Mouse (Mus musculus) intestine, embryonic 15.5 days (tissue): ENCODE data around the gene Srsf3. TPM values are rescaled to one million over a fixed set of nuclear protein-coding genes. Genes with fewer than 3 reads are reported as not detected.
"Not testable (repeated sequence)": the region's sequence is repeated elsewhere in the genome, so short reads cannot be mapped to it uniquely, and the experiment has no call there.

Experiments used
- ATAC-seq: fragments of 200-750 bp; cut with Nextera tagmentation; 2 replicates; pipeline ENCODE4 v1.8.0; 2017; ENCODE audit warnings: moderate TSS enrichment, moderate library complexity
- H3K27ac ChIP-seq: fragments of 300-500 bp; sonication (generic); 2 replicates; pipeline ENCODE4 v1.5.1; 2015; ENCODE audit warnings: mild to moderate bottlenecking, inconsistent platforms
- H3K27me3 ChIP-seq: fragments of 300-500 bp; sonication (generic); replicated peaks from 2 replicates; pipeline ENCODE4 v1.6.1; 2015; ENCODE audit warnings: inconsistent platforms
- H3K36me3 ChIP-seq: fragments of 300-500 bp; sonication (generic); 2 replicates; pipeline ENCODE4 v1.6.1; 2015; ENCODE audit warnings: inconsistent platforms
- H3K4me1 ChIP-seq: fragments of 300-500 bp; sonication (generic); replicated peaks from 2 replicates; pipeline ENCODE4 v1.6.1; 2015; ENCODE audit warnings: inconsistent platforms
- H3K4me2 ChIP-seq: fragments of 300-500 bp; sonication (generic); replicated peaks from 2 replicates; pipeline ENCODE4 v1.6.1; 2015; ENCODE audit warnings: mild to moderate bottlenecking, inconsistent platforms
- H3K4me3 ChIP-seq: fragments of 300-500 bp; sonication (generic); replicated peaks from 2 replicates; pipeline ENCODE4 v1.5.1; 2015; ENCODE audit warnings: inconsistent platforms
- H3K9ac ChIP-seq: fragments of 300-500 bp; sonication (generic); 2 replicates; pipeline ENCODE4 v1.6.1; 2015; ENCODE audit warnings: inconsistent platforms
- H3K9me3 ChIP-seq: fragments of 300-500 bp; sonication (generic); 2 replicates; pipeline ENCODE4 v1.6.1; 2016; ENCODE audit warnings: inconsistent platforms
- WGBS: fragments of 180-500 bp; shearing (Covaris S2); methylation state at CpG from one replicate; pipeline ENCODE4 v1.1.7; 2015; 5-methylcytosine and 5-hydroxymethylcytosine counted together
- polyA plus RNA-seq: library from polyadenylated mRNA; unstranded; fragments of >200 nt; fragmentation: Nextera tagmentation; extraction: Ambion mirVana; gene quantifications from 2 replicates; pipeline ENCODE4 v1.2.1, GENCODE M21; 2015

Gene Srsf3
- polyA plus RNA-seq, result 485 and 544 TPM in 2 replicates

- ATAC-seq, result peak; percentile 99
- under 1% methylated on average over 77 of the region's 77 CpGs for WGBS
- H3K4me2 ChIP-seq, result peak within 1 kb of the TSS; percentile 84
These were observed at the start of gene Srsf3 for GRCm38 (mm10) chr17:29032274-29033069. TSS of gene Srsf3 (plus strand) at chr17:29032628.

GRCm38 (mm10) chr17:28984724-28985420, 47.6 kb upstream of the Srsf3 start:
- no peak overlapping the region for H3K9ac ChIP-seq
- peaks cover 35% of the 10 kb centered on the region for H3K36me3 ChIP-seq
- H3K4me3 ChIP-seq, result no peak overlapping the region
- H3K27ac ChIP-seq, result no peak overlapping the region
- 90% methylated on average over 1 of the region's 1 CpGs for WGBS
- ATAC-seq, result no peak
- H3K27me3 ChIP-seq, result no peaks in the 10 kb centered on the region
- H3K9me3 ChIP-seq, result no peaks in the 10 kb centered on the region
- no peaks in the 10 kb centered on the region for H3K4me1 ChIP-seq
- no peak overlapping the region for H3K4me2 ChIP-seq

More at GRCm38 (mm10) chr17:29032274-29033069, at the start of gene Srsf3:
- H3K36me3 ChIP-seq, result peaks cover 11% of the 10 kb centered on the region
- peaks cover 6% of the 10 kb centered on the region; the same call in 1 of the 2 replicates for H3K4me1 ChIP-seq
- H3K4me3 ChIP-seq, result peak within 1 kb of the TSS; percentile 63
- H3K27ac ChIP-seq, result peak within 1 kb of the TSS; percentile 98
- no peaks in the 10 kb centered on the region for H3K27me3 ChIP-seq
- H3K9ac ChIP-seq, result peak within 1 kb of the TSS; percentile 89
- no peaks in the 10 kb centered on the region for H3K9me3 ChIP-seq

- Histone ChIP-seq H3K4me3 (no peak overlapping the region), H3K4me1 (no peaks in the 10 kb centered on the region), H3K9ac (no peak overlapping the region), H3K9me3 (no peaks in the 10 kb centered on the region), H3K4me2 (no peak overlapping the region), H3K36me3 (peaks cover 27% of the 10 kb centered on the region), H3K27ac (no peak overlapping the region), H3K27me3 (no peaks in the 10 kb centered on the region)
- ATAC-seq, result no peak
These were observed 45.6 kb upstream of the Srsf3 start for GRCm38 (mm10) chr17:28986833-28987232.

GRCm38 (mm10) chr17:28987713-28988112, 44.7 kb upstream of the Srsf3 start:
- Histone ChIP-seq H3K27me3 (no peaks in the 10 kb centered on the region), H3K4me2 (no peak overlapping the region), H3K36me3 (peaks cover 27% of the 10 kb centered on the region), H3K27ac (no peak overlapping the region), H3K4me3 (no peak overlapping the region), H3K9ac (no peak overlapping the region), H3K9me3 (no peaks in the 10 kb centered on the region), H3K4me1 (no peaks in the 10 kb centered on the region)
- 68% methylated on average over 4 of the region's 4 CpGs for WGBS
- ATAC-seq, result no peak

GRCm38 (mm10) chr17:28988291-28988690, 44.1 kb upstream of the Srsf3 start:
- ATAC-seq, result no peak
- H3K9ac ChIP-seq, result no peak overlapping the region
- H3K27ac ChIP-seq, result no peak overlapping the region
- H3K27me3 ChIP-seq, result no peaks in the 10 kb centered on the region
- no peaks in the 10 kb centered on the region for H3K9me3 ChIP-seq
- 60% methylated on average over 4 of the region's 4 CpGs for WGBS
- no peaks in the 10 kb centered on the region for H3K4me1 ChIP-seq
- peaks cover 24% of the 10 kb centered on the region for H3K36me3 ChIP-seq
- H3K4me3 ChIP-seq, result no peak overlapping the region
- H3K4me2 ChIP-seq, result no peak overlapping the region

GRCm38 (mm10) chr17:28988996-28989395, 43.4 kb upstream of the Srsf3 start:
- H3K9ac ChIP-seq, result no peak overlapping the region
- no peaks in the 10 kb centered on the region for H3K4me1 ChIP-seq
- no peak overlapping the region for H3K4me3 ChIP-seq
- H3K9me3 ChIP-seq, result no peaks in the 10 kb centered on the region
- H3K4me2 ChIP-seq, result no peak overlapping the region
- peaks cover 24% of the 10 kb centered on the region for H3K36me3 ChIP-seq
- H3K27ac ChIP-seq, result no peak overlapping the region
- no peaks in the 10 kb centered on the region for H3K27me3 ChIP-seq
- no peak for ATAC-seq
- WGBS, result 85% methylated on average over 3 of the region's 3 CpGs

GRCm38 (mm10) chr17:28990060-28990459, 42.4 kb upstream of the Srsf3 start:
- 72% methylated on average over 4 of the region's 4 CpGs for WGBS
- no peak for ATAC-seq
- Histone ChIP-seq H3K9me3 (no peaks in the 10 kb centered on the region), H3K4me2 (no peak overlapping the region), H3K36me3 (peaks cover 24% of the 10 kb centered on the region), H3K4me1 (no peaks in the 10 kb centered on the region), H3K27ac (no peak overlapping the region), H3K27me3 (no peaks in the 10 kb centered on the region), H3K4me3 (no peak overlapping the region), H3K9ac (no peak overlapping the region)

- Histone ChIP-seq H3K36me3 (peaks cover 22% of the 10 kb centered on the region), H3K4me3 (no peak overlapping the region), H3K4me1 (no peaks in the 10 kb centered on the region), H3K4me2 (no peak overlapping the region), H3K27ac (no peak overlapping the region), H3K27me3 (no peaks in the 10 kb centered on the region), H3K9ac (no peak overlapping the region), H3K9me3 (no peaks in the 10 kb centered on the region)
- 66% methylated on average over 9 of the region's 9 CpGs for WGBS
- no peak for ATAC-seq
These were observed 41.1 kb upstream of the Srsf3 start for GRCm38 (mm10) chr17:28991286-28991685.

- 54% methylated on average over 7 of the region's 7 CpGs for WGBS
- ATAC-seq, result no peak
These were observed 40.3 kb upstream of the Srsf3 start for GRCm38 (mm10) chr17:28992105-28992504.

GRCm38 (mm10) chr17:28993004-28993403, 39.4 kb upstream of the Srsf3 start:
- peaks cover 16% of the 10 kb centered on the region for H3K36me3 ChIP-seq
- H3K4me2 ChIP-seq, H3K9me3 ChIP-seq, H3K9ac ChIP-seq, H3K4me1 ChIP-seq, H3K27me3 ChIP-seq, ATAC-seq, H3K4me3 ChIP-seq, H3K27ac ChIP-seq: not testable (repeated sequence)
- WGBS, result 100% methylated on average over 1 of the region's 1 CpGs

More at GRCm38 (mm10) chr17:28992105-28992504, 40.3 kb upstream of the Srsf3 start:
- H3K9me3 ChIP-seq, result no peaks in the 10 kb centered on the region
- no peak overlapping the region for H3K27ac ChIP-seq
- H3K4me2 ChIP-seq, result no peak overlapping the region
- no peak overlapping the region for H3K9ac ChIP-seq
- no peaks in the 10 kb centered on the region for H3K4me1 ChIP-seq
- H3K36me3 ChIP-seq, result peaks cover 18% of the 10 kb centered on the region
- H3K27me3 ChIP-seq, result no peaks in the 10 kb centered on the region
- H3K4me3 ChIP-seq, result no peak overlapping the region

GRCm38 (mm10) chr17:28994615-28995014, 37.8 kb upstream of the Srsf3 start:
- Histone ChIP-seq H3K9me3 (no peaks in the 10 kb centered on the region), H3K4me1 (no peaks in the 10 kb centered on the region), H3K9ac (no peak overlapping the region), H3K36me3 (peaks cover 27% of the 10 kb centered on the region; the same call in 1 of the 2 replicates), H3K4me3 (no peak overlapping the region), H3K27ac (no peak overlapping the region), H3K27me3 (no peaks in the 10 kb centered on the region), H3K4me2 (no peak overlapping the region)
- no peak for ATAC-seq
- 90% methylated on average over 4 of the region's 4 CpGs for WGBS

GRCm38 (mm10) chr17:29000465-29000864, 32.0 kb upstream of the Srsf3 start:
- WGBS, result 87% methylated on average over 6 of the region's 6 CpGs
- Histone ChIP-seq H3K4me3 (no peak overlapping the region), H3K36me3 (peaks cover 33% of the 10 kb centered on the region)

More at GRCm38 (mm10) chr17:29000465-29000864, 32.0 kb upstream of the Srsf3 start:
- Histone ChIP-seq H3K4me2 (no peak overlapping the region), H3K9ac (no peak overlapping the region), H3K27me3 (no peaks in the 10 kb centered on the region), H3K27ac (no peak overlapping the region), H3K9me3 (no peaks in the 10 kb centered on the region), H3K4me1 (0 out of 2 replicates have a peak, but pooled peaks cover 4% of the 10 kb centered on the region)
- no peak for ATAC-seq
